Mouse (Mus musculus): ENCODE data around the gene Tmem8b.

The Tmem8b gene

GRCm38 (mm10) chr4:43668782-43669427, at the start of gene Tmem8b, which contains the start of gene Fam221b:
Gene Tmem8b, plus strand, starts transcription at chr4:43668971.
Gene Fam221b, minus strand, starts transcription at chr4:43669145.
- DNase-seq: peak; percentile 94

GRCm38 (mm10) chr4:43620146-43620778, 48.5 kb upstream of the Tmem8b start:
- no peak for DNase-seq

GRCm38 (mm10) chr4:43629106-43629817, 39.5 kb upstream of the Tmem8b start:
- DNase-seq: peak; percentile 76

DNA sequence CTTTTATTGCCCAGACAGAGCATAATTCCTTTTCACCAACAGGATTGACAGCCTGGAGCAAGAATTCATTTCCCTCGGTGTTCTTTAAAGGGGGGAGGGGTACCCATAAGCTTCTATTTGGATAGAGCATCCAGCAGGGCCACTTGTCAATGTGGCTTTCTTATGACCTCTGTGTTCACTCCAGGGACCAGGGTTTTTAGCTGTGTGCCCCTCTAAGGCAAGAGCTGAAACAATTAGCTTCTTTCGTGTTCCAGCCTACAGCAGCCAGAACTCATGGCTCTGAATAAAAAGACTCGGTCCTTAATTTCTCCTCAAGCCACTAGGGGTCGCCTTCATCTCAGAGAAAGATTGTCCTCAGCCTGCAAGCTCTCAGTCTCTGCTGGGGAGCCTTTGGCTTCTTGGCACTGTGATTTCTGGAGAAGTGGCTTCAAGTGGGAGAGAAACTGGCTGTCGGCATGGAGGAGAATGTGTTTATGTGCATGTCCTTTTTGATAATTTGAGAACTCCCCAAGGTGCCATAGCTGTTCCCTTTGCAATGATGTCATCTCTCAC, 38.7 kb upstream of the Tmem8b start:
- peak; percentile 92 for DNase-seq

DNA sequence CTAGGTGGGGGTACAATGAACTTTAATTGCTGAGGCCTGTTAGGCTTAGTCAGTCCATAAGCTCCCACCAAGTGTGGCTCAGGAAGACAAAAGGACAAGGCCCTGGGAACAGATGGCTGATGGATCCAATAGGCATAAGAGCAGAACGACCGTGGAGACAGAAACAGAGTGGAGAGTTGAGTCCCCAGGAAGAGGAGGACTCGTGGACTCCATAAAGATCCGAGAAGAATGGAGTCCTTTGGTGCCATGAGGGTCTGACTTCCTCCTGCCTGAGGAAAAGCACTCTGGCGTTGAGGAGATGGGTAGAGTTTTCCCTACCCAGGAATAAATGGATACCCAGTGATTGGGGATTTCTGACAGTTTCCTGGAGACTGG, 38.1 kb upstream of the Tmem8b start:
- DNase-seq: no peak

GRCm38 (mm10) chr4:43631046-43631955, 37.5 kb upstream of the Tmem8b start, which contains the start of gene Npr2:
Gene Npr2, plus strand, starts transcription at chr4:43631935.
- peak; percentile 74 for DNase-seq

GRCm38 (mm10) chr4:43631956-43632920, 36.5 kb upstream of the Tmem8b start:
- peak; percentile 75 for DNase-seq

DNA sequence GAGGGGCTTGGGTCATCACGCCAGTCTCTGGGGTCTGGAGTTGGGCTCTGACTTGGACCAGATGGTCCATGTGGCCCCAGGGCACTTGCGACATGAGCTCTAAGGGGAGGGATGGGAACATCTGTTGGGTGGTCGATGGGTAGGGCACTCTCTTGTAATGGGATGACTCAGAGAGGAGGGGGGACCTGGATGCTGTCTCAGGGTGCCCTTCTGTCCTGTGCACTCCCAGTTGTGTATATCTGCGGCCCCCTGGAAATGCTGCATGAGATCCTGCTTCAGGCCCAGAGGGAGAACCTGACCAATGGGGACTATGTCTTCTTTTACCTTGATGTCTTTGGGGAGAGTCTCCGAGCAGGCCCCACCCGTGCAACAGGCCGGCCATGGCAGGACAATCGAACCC, 35.5 kb upstream of the Tmem8b start:
- no peak for DNase-seq

DNA sequence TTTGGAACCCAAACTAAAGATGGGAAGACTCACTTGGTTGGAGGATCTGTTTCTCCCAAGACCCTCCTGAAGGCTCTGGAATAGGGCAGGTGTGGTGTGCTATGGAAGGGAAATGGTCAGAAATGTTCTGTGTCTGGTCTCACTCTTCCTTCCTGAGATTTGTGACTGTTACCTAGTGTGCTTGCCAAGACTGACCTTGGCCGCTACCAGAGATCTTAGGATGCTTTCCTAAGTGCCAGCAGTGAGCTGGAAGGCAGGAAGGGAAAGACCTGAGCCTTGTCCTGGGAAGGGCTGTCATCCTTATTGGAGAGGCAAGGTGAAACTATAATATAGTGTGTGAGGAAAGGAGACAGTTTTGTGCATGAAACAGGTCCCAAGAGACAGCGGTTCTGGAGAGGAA, 35.0 kb upstream of the Tmem8b start:
- no peak for DNase-seq

GRCm38 (mm10) chr4:43634621-43635374, 34.0 kb upstream of the Tmem8b start:
- DNase-seq: no peak

GRCm38 (mm10) chr4:43636751-43637150, 32.0 kb upstream of the Tmem8b start:
- no peak for DNase-seq

GRCm38 (mm10) chr4:43640076-43640475, 28.7 kb upstream of the Tmem8b start:
- DNase-seq: no peak

GRCm38 (mm10) chr4:43640491-43640890, 28.3 kb upstream of the Tmem8b start:
- no peak for DNase-seq

DNA sequence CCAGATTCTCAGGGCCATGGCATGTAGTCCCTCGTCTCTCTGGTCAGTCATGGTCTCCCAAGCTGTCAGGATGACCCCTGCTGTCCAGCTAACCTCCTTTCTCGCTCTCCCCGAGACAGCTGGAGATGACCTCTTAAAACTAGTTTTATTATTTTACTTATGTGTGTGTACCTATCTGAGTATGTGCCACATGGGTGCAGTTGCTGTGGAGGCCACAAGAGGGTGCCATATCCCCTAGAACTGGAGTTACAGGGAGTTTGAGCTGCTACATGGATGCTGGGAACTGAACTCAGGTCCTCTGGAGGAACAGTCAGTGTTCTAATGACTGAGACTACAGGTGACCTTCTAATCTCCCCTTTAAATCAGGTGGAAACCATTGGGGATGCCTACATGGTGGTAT, 19.0 kb upstream of the Tmem8b start:
- no peak for DNase-seq

- DNase-seq: no peak
Measured at GRCm38 (mm10) chr4:43652726-43653125, 16.0 kb upstream of the Tmem8b start.

GRCm38 (mm10) chr4:43653161-43654015, 15.4 kb upstream of the Tmem8b start, which contains the start of gene Spag8:
Gene Spag8, minus strand, starts transcription at chr4:43653594.
- no peak for DNase-seq

GRCm38 (mm10) chr4:43655656-43656338, 13.0 kb upstream of the Tmem8b start:
- no peak for DNase-seq

DNA sequence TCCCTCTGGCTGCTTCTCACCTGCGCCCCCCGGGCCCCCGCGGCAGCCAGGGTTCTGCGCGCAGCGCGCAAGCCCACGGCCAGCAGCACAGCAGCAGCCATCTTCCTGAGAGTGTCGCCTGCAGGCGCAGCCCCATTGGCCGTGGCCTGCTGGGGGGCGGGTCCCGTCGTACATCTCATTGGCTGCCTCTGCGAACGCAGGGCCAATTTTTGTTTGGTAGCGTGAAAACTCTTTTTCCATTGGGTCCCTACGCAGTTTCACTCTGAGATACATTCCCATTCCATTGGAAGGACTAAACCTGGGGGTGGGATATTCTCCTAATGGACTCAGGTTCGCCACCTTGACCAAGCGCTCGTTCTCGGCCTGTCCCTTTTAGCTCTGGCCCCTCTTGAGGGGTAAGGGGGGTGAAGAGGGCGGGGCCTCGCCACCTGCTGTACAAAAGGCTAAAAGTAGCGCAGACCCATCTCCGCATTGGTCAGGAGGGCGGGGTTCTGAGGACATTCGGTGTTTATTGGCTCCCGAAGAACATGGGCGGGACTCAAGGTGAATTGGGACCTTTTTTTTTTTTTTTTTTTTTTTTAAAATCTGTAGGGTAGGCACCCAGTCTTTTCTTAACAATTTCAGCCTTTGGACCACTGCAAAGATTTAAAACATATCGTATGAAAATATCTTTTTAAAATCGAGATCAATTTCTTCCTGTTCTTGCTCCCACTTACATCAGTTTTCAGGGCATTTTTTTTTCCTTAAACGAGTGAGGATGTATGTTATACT, 12.2 kb upstream of the Tmem8b start, which contains the start of gene Hint2:
Gene Hint2, minus strand, starts transcription at position 128 of the 771 bp plus-strand sequence.
- DNase-seq: peak; percentile 100
